Mouse (Mus musculus) intestine, postnatal 0 days (tissue): ENCODE results near the gene Fam205a2. TPM values are rescaled to one million over a fixed set of nuclear protein-coding genes. Genes with fewer than 3 reads are reported as not detected.
"Not testable (repeated sequence)": the region's sequence is repeated elsewhere in the genome, so short reads cannot be mapped to it uniquely, and the experiment has no call there.

ENCODE experiments used
- ATAC-seq: fragments of 200-750 bp; cut with Nextera tagmentation; 2 replicates; pipeline ENCODE4 v1.8.0; 2017; ENCODE audit warnings: mild to moderate bottlenecking, moderate TSS enrichment, moderate library complexity
- H3K27ac ChIP-seq: fragments of 300-500 bp; sonication (generic); 2 replicates; pipeline ENCODE4 v1.5.1; 2014; ENCODE audit warnings: mild to moderate bottlenecking, low read depth, low read length, moderate library complexity
- H3K27me3 ChIP-seq: fragments of 300-500 bp; sonication (generic); replicated peaks from 2 replicates; pipeline ENCODE4 v1.6.1; 2014; ENCODE audit warnings: low read length, mixed read lengths; ENCODE audit not compliant: control insufficient read depth, insufficient read depth
- H3K36me3 ChIP-seq: fragments of 300-500 bp; sonication (generic); 2 replicates; pipeline ENCODE4 v1.6.1; 2014; ENCODE audit warnings: mild to moderate bottlenecking, moderate library complexity; ENCODE audit not compliant: control insufficient read depth, insufficient read depth
- H3K4me1 ChIP-seq: fragments of 300-500 bp; sonication (generic); replicated peaks from 2 replicates; pipeline ENCODE4 v1.6.1; 2014; ENCODE audit warnings: antibody characterized with exemption, low read length, mixed read lengths; ENCODE audit not compliant: control insufficient read depth, insufficient read depth
- H3K4me2 ChIP-seq: fragments of 300-500 bp; sonication (generic); replicated peaks from 2 replicates; pipeline ENCODE4 v1.6.1; 2014; ENCODE audit warnings: low read depth, mild to moderate bottlenecking, moderate library complexity
- H3K4me3 ChIP-seq: fragments of 300-500 bp; sonication (generic); 2 replicates; pipeline ENCODE4 v1.5.1; 2014; ENCODE audit warnings: low read depth, low read length
- H3K9ac ChIP-seq: fragments of 300-500 bp; sonication (generic); 2 replicates; pipeline ENCODE4 v1.6.1; 2014; ENCODE audit warnings: mild to moderate bottlenecking, low read depth, low read length
- H3K9me3 ChIP-seq: fragments of 300-500 bp; sonication (generic); 2 replicates; pipeline ENCODE4 v1.6.1; 2016; ENCODE audit warnings: mixed run types; ENCODE audit not compliant: control insufficient read depth
- WGBS: fragments of 180-500 bp; shearing (Covaris S2); extraction: QIAGEN DNeasy Blood & Tissue Kit; methylation state at CpG from one replicate; pipeline ENCODE4 v1.1.7; 2014; 5-methylcytosine and 5-hydroxymethylcytosine counted together
- polyA plus RNA-seq: library from polyadenylated mRNA; unstranded; fragments of >200 nt; fragmentation: Nextera tagmentation; extraction: Ambion mirVana; gene quantifications from 2 replicates; pipeline ENCODE4 v1.2.1, GENCODE M21; 2015

Fam205a2 gene
- 0.05 TPM in 1 of 2 replicates, not detected in the other for polyA plus RNA-seq

DNA sequence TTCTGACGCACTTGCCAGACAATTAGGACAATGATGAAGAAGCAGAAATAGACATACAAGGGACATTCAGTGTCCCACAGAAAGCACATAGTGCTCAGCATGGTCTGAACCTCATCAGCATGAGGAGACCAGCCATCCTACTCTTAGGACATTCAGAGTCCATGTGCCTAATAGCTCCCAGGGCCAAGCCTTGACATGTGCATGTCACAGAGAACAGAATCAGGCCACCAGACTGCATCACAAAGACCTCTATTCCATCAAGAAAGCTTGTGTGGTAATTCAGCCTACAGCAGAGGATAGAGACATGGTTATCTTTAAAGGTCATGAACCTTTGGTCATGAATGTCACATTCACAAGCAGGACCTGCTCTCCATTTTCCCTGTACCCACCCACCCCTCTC, at the start of gene Fam205a2:
Gene Fam205a2 (minus strand): TSS at position 101 of the 400 bp plus-strand sequence.
- H3K27me3 ChIP-seq, H3K36me3 ChIP-seq, H3K4me2 ChIP-seq, H3K9ac ChIP-seq, H3K9me3 ChIP-seq, H3K4me1 ChIP-seq, H3K27ac ChIP-seq, H3K4me3 ChIP-seq, ATAC-seq: not testable (repeated sequence)
- no CpG with 5 or more reads among the region's 1 CpGs for WGBS

Other genes with a start within 250 kb of the Fam205a2 start
- gene Gm21953, start 233.9 kb downstream of the Fam205a2 start, polyA plus RNA-seq: 0.66 TPM in 1 of 2 replicates, not detected in the other
- 0.05 TPM in 1 of 2 replicates, not detected in the other for gene Fam205a3, start 209.8 kb downstream of the Fam205a2 start, polyA plus RNA-seq
- gene Gm21586, start 88.8 kb downstream of the Fam205a2 start, polyA plus RNA-seq: 0.66 TPM in 1 of 2 replicates, not detected in the other
- gene Gm2163, start 61.4 kb downstream of the Fam205a2 start, polyA plus RNA-seq: 0.07 TPM in 1 of 2 replicates, not detected in the other
- 3.2 TPM in 1 of 2 replicates, not detected in the other for gene Gm10591, start 84.0 kb upstream of the Fam205a2 start, polyA plus RNA-seq
- gene Gm2564, start 101.5 kb upstream of the Fam205a2 start, polyA plus RNA-seq: 0.66 and 1.4 TPM in 2 replicates
- gene Ccl27b, start 127.1 kb upstream of the Fam205a2 start, polyA plus RNA-seq: not detected in 2 replicates
- gene Il11ra2, start 133.7 kb upstream of the Fam205a2 start, polyA plus RNA-seq: 0.09 TPM in 1 of 2 replicates, not detected in the other
- not detected in 2 replicates for gene 4930578G10Rik, start 207.4 kb upstream of the Fam205a2 start, polyA plus RNA-seq
- gene Ccl19, start 228.4 kb upstream of the Fam205a2 start, polyA plus RNA-seq: 0.75 and 1.1 TPM in 2 replicates
- gene Ccl21a, start 245.8 kb upstream of the Fam205a2 start, polyA plus RNA-seq: 70.3 and 73.7 TPM in 2 replicates